Mouse (Mus musculus) heart, adult 2 months (tissue): ENCODE measurements around the gene Myo7a. TPM values are rescaled to one million over a fixed set of nuclear protein-coding genes. Genes with fewer than 3 reads are reported as not detected.

ENCODE experiments used
- DNase-seq, 2 experiments: peaks; one replicate each; pipeline ENCODE4 v3.0.0; 2021
- H3K27ac ChIP-seq: fragments of 200-600 bp; 2 replicates; pipeline ENCODE4 v1.8.1; 2022
- H3K27me3 ChIP-seq: fragments of 200-500 bp; 2 replicates; pipeline ENCODE4 v1.6.1; 2012; ENCODE audit warnings: mild to moderate bottlenecking, low read length, inconsistent platforms, mixed read lengths; ENCODE audit not compliant: control insufficient read depth, insufficient read depth
- H3K36me3 ChIP-seq: fragments of 200-500 bp; 2 replicates; pipeline ENCODE4 v1.6.1; 2012; ENCODE audit warnings: low read length, inconsistent platforms; ENCODE audit not compliant: control insufficient read depth, insufficient read depth
- H3K4me1 ChIP-seq: fragments of 200-500 bp; 2 replicates; pipeline ENCODE4 v1.6.1; 2011; ENCODE audit warnings: low read length; ENCODE audit not compliant: control insufficient read depth, insufficient read depth
- H3K4me3 ChIP-seq: fragments of 200-600 bp; 2 replicates; pipeline ENCODE4 v1.8.1; 2022
- H3K79me2 ChIP-seq: fragments of 200-500 bp; replicated peaks from 2 replicates; pipeline ENCODE4 v1.6.1; 2012; ENCODE audit warnings: mild to moderate bottlenecking, inconsistent platforms, low read length, moderate library complexity, mixed read lengths; ENCODE audit not compliant: control insufficient read depth, insufficient read depth
- H3K9ac ChIP-seq: fragments of 200-500 bp; 2 replicates; pipeline ENCODE4 v1.6.1; 2012; ENCODE audit warnings: low read depth, mild to moderate bottlenecking, control low read depth, inconsistent platforms, low read length, mixed read lengths
- CTCF ChIP-seq: fragments of 200-600 bp; IDR thresholded peaks from 2 replicates; pipeline ENCODE4 v1.8.1; 2022; ENCODE audit warnings: antibody characterized with exemption, mild to moderate bottlenecking, moderate library complexity
- EP300 ChIP-seq: fragments of 200-500 bp; IDR thresholded peaks from 2 replicates; pipeline ENCODE4 v1.6.1; 2011; ENCODE audit warnings: low read depth, low read length, control low read depth; ENCODE audit not compliant: insufficient read depth
- POLR2A ChIP-seq: fragments of 200-500 bp; IDR thresholded peaks from 2 replicates; pipeline ENCODE4 v1.6.1; 2011; ENCODE audit warnings: mild to moderate bottlenecking, low read depth, low read length, control low read depth; ENCODE audit not compliant: insufficient read depth
- WGBS: fragments of 180-500 bp; shearing (Covaris S2); methylation state at CpG from one replicate; pipeline ENCODE4 v1.1.7; 2018; 5-methylcytosine and 5-hydroxymethylcytosine counted together
- intact Hi-C: fragments of 180-260 bp; cut with DNase I; formaldehyde crosslinking; loops from one replicate; pipeline ENCODE4 v1.15.1; 2025
- polyA plus RNA-seq: library from polyadenylated mRNA; depleted of rRNA; stranded (reverse); fragments of >200 nt; gene quantifications from 2 replicates; pipeline ENCODE4 v1.2.3, GENCODE M21; 2012
- total RNA-seq, 2 experiments: library from RNA; stranded (reverse); gene quantifications; 2 replicates each; pipeline ENCODE4 v1.2.3; 2021

Myo7a gene
- total and polyA plus RNA-seq, 3 experiments, result 4.5 to 7.1 (median 5.9) TPM

- intact Hi-C loops, result loop anchor here (2.0 to 10.0 kb wide), 2 partner anchors 191 to 281 kb away; no protein-coding TSS in a partner anchor
- H3K4me1 ChIP-seq, result peaks cover 5% of the 10 kb centered on the region
- H3K9ac ChIP-seq, result no peak overlapping the region
- no peaks in the 10 kb centered on the region for H3K36me3 ChIP-seq
- no peak overlapping the region for H3K4me3 ChIP-seq
- no peaks in the 10 kb centered on the region for H3K27me3 ChIP-seq
- WGBS, result 83% methylated on average over 5 of the region's 5 CpGs
- TF ChIP-seq CTCF, result no peak
- no peak for TF ChIP-seq EP300
- no peak for TF ChIP-seq POLR2A
- H3K79me2 ChIP-seq, result no peaks in the 10 kb centered on the region
- H3K27ac ChIP-seq, result no peak overlapping the region
- DNase-seq, result no peak
Observed at GRCm38 (mm10) chr7:98153892-98154291, 34.6 kb upstream of the Myo7a start.

GRCm38 (mm10) chr7:98153345-98153744 lies 34.0 kb upstream of the Myo7a start:
- no peak overlapping the region for H3K9ac ChIP-seq
- intact Hi-C loops, result loop anchor here (10.0 kb wide), 1 partner anchor 281 kb away; no protein-coding TSS in a partner anchor
- no peak overlapping the region for H3K4me3 ChIP-seq
- 58% methylated on average over 3 of the region's 3 CpGs for WGBS
- no peaks in the 10 kb centered on the region for H3K79me2 ChIP-seq
- H3K27me3 ChIP-seq, result no peaks in the 10 kb centered on the region
- H3K27ac ChIP-seq, result no peak overlapping the region
- H3K36me3 ChIP-seq, result no peaks in the 10 kb centered on the region
- TF ChIP-seq CTCF (peak; percentile 38), EP300 (no peak)
- no peak for DNase-seq
- peaks cover 5% of the 10 kb centered on the region for H3K4me1 ChIP-seq

- H3K9ac ChIP-seq, result no peak overlapping the region
- 33% methylated on average over 8 of the region's 8 CpGs for WGBS
- H3K27me3 ChIP-seq, result no peaks in the 10 kb centered on the region
- H3K36me3 ChIP-seq, result no peaks in the 10 kb centered on the region
- H3K79me2 ChIP-seq, result no peaks in the 10 kb centered on the region
- intact Hi-C loops, result loop anchor here (10.0 kb wide), 1 partner anchor 282 kb away; no protein-coding TSS in a partner anchor
- peak in 1 of 2 experiments; percentile 29 for DNase-seq
- no peak overlapping the region for H3K27ac ChIP-seq
- no peak overlapping the region for H3K4me3 ChIP-seq
- TF ChIP-seq POLR2A, result no peak
- TF ChIP-seq EP300, result no peak
- no peak for TF ChIP-seq CTCF
- H3K4me1 ChIP-seq, result peaks cover 5% of the 10 kb centered on the region
Observed at GRCm38 (mm10) chr7:98152400-98152799, 33.1 kb upstream of the Myo7a start.

- intact Hi-C loops, result loop anchor here (10.0 kb wide), 1 partner anchor 284 kb away; no protein-coding TSS in a partner anchor
- no peak overlapping the region for H3K9ac ChIP-seq
- WGBS, result 46% methylated on average over 5 of the region's 5 CpGs
- no peaks in the 10 kb centered on the region for H3K79me2 ChIP-seq
- no peaks in the 10 kb centered on the region for H3K36me3 ChIP-seq
- no peak for TF ChIP-seq POLR2A
- peak; percentile 44 for TF ChIP-seq CTCF
- no peak for TF ChIP-seq EP300
- H3K4me3 ChIP-seq, result no peak overlapping the region
- DNase-seq, result no peak
- no peak overlapping the region for H3K27ac ChIP-seq
- no peaks in the 10 kb centered on the region for H3K27me3 ChIP-seq
- H3K4me1 ChIP-seq, result peaks cover 1% of the 10 kb centered on the region
Observed at GRCm38 (mm10) chr7:98150525-98150924, 31.2 kb upstream of the Myo7a start.

- TF ChIP-seq EP300, result no peak
- TF ChIP-seq POLR2A, result no peak
- no peak for TF ChIP-seq CTCF
- Histone ChIP-seq H3K79me2 (no peaks in the 10 kb centered on the region), H3K36me3 (no peaks in the 10 kb centered on the region), H3K27me3 (no peaks in the 10 kb centered on the region), H3K27ac (no peak overlapping the region), H3K9ac (no peak overlapping the region), H3K4me3 (no peak overlapping the region), H3K4me1 (peaks cover 1% of the 10 kb centered on the region; the same call in 1 of the 2 replicates)
- intact Hi-C loops, result loop anchor here (10.0 kb wide), 1 partner anchor 285 kb away; no protein-coding TSS in a partner anchor
- no peak for DNase-seq
- 82% methylated on average over 3 of the region's 3 CpGs for WGBS
Observed at GRCm38 (mm10) chr7:98149802-98150201, 30.5 kb upstream of the Myo7a start.

GRCm38 (mm10) chr7:98148721-98149407 lies 29.5 kb upstream of the Myo7a start:
- intact Hi-C loops, result no loop called here
- H3K4me3 ChIP-seq, result no peak overlapping the region
- H3K27ac ChIP-seq, result no peak overlapping the region
- no peak overlapping the region for H3K9ac ChIP-seq
- H3K36me3 ChIP-seq, result no peaks in the 10 kb centered on the region
- TF ChIP-seq CTCF, result no peak
- no peaks in the 10 kb centered on the region for H3K79me2 ChIP-seq
- no peaks in the 10 kb centered on the region for H3K27me3 ChIP-seq
- 79% methylated on average over 10 of the region's 10 CpGs for WGBS
- peaks cover 1% of the 10 kb centered on the region; the same call in 1 of the 2 replicates for H3K4me1 ChIP-seq
- DNase-seq, result no peak
